Mouse (Mus musculus) heart, embryonic 10.5 days (tissue): Measurements from ENCODE around the gene Immp2l. TPM values are rescaled to one million over a fixed set of nuclear protein-coding genes. Genes with fewer than 3 reads are reported as not detected.

Experiments
- DNase-seq: peaks from one replicate; pipeline ENCODE4 v3.0.0-alpha.2; 2017; ENCODE audit warnings: low spot score
- H3K27ac ChIP-seq: fragments of 300-500 bp; sonication (generic); 2 replicates; pipeline ENCODE4 v1.5.1; 2016; ENCODE audit warnings: mild to moderate bottlenecking
- H3K27me3 ChIP-seq: fragments of 300-500 bp; sonication (generic); 2 replicates; pipeline ENCODE4 v1.6.1; 2016; ENCODE audit warnings: mild to moderate bottlenecking; ENCODE audit not compliant: poor library complexity, insufficient read depth, severe bottlenecking
- H3K36me3 ChIP-seq: fragments of 300-500 bp; sonication (generic); 2 replicates; pipeline ENCODE4 v1.6.1; 2016; ENCODE audit warnings: mild to moderate bottlenecking, moderate library complexity
- H3K4me1 ChIP-seq: fragments of 300-500 bp; sonication (generic); 2 replicates; pipeline ENCODE4 v1.6.1; 2016; ENCODE audit warnings: mild to moderate bottlenecking
- H3K4me3 ChIP-seq: fragments of 300-500 bp; sonication (generic); 2 replicates; pipeline ENCODE4 v1.5.1; 2016; ENCODE audit warnings: mild to moderate bottlenecking, moderate library complexity
- H3K9me3 ChIP-seq: fragments of 300-500 bp; sonication (generic); 2 replicates; pipeline ENCODE4 v1.6.1; 2016; ENCODE audit warnings: mild to moderate bottlenecking, moderate library complexity
- WGBS: fragments of 180-500 bp; shearing (Covaris S2); methylation state at CpG from one replicate; pipeline ENCODE4 v1.1.7; 2016; 5-methylcytosine and 5-hydroxymethylcytosine counted together
- polyA plus RNA-seq: library from polyadenylated mRNA; unstranded; fragments of >200 nt; fragmentation: Nextera tagmentation; extraction: Ambion mirVana; gene quantifications from 2 replicates; pipeline ENCODE4 v1.2.1, GENCODE M21; 2016

Gene Immp2l
- polyA plus RNA-seq, 1 experiment from 2014 or later = 11.7 TPM

GRCm38 (mm10) chr12:41314811-41315461 is 291.0 kb downstream of the Immp2l start:
- WGBS = 62% methylated on average over 11 of the region's 11 CpGs
- no peak overlapping the region for H3K4me3 ChIP-seq
- H3K27ac ChIP-seq = no peak overlapping the region
- H3K27me3 ChIP-seq = no peaks in the 10 kb centered on the region
- no peak for DNase-seq
- H3K4me1 ChIP-seq = peaks cover 5% of the 10 kb centered on the region; the same call in 1 of the 2 replicates
- H3K36me3 ChIP-seq = no peaks in the 10 kb centered on the region
- H3K9me3 ChIP-seq = no peaks in the 10 kb centered on the region

- no peak for DNase-seq
- no peak overlapping the region for H3K27ac ChIP-seq
- WGBS = 83% methylated on average over 4 of the region's 4 CpGs
- H3K4me3 ChIP-seq = no peak overlapping the region
- no peaks in the 10 kb centered on the region for H3K36me3 ChIP-seq
- H3K27me3 ChIP-seq = no peaks in the 10 kb centered on the region
- H3K4me1 ChIP-seq = peaks cover 5% of the 10 kb centered on the region; the same call in 1 of the 2 replicates
- H3K9me3 ChIP-seq = no peaks in the 10 kb centered on the region
These were observed 292.0 kb downstream of the Immp2l start for GRCm38 (mm10) chr12:41315871-41316270.

- DNase-seq = no peak
- 87% methylated on average over 4 of the region's 4 CpGs for WGBS
- H3K4me3 ChIP-seq = no peak overlapping the region
- peaks cover 5% of the 10 kb centered on the region; the same call in 1 of the 2 replicates for H3K4me1 ChIP-seq
- no peaks in the 10 kb centered on the region for H3K9me3 ChIP-seq
- no peaks in the 10 kb centered on the region for H3K27me3 ChIP-seq
- H3K27ac ChIP-seq = no peak overlapping the region
- H3K36me3 ChIP-seq = no peaks in the 10 kb centered on the region
These were observed 292.5 kb downstream of the Immp2l start for GRCm38 (mm10) chr12:41316426-41316825.

DNA sequence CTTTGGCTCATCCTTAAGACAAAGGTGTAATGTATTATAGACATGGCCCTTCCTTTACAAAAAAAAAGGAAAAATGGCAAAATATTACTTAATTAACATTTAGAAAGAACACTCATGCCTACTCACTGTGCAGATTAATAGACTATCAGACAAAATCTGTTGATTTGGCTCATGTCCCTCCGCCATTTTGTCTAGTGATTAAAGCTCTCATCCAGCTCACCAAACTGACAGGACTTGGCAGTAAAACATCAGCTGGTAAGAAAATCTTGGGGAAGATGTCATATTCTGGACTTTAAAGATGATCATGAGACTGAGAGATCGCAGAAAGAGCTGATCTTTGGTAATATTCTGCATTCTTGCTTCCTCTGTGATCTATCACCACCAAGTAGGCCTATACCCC is 293.5 kb downstream of the Immp2l start:
- no peaks in the 10 kb centered on the region for H3K9me3 ChIP-seq
- no peaks in the 10 kb centered on the region for H3K27me3 ChIP-seq
- H3K36me3 ChIP-seq = no peaks in the 10 kb centered on the region
- H3K4me3 ChIP-seq = no peak overlapping the region
- H3K27ac ChIP-seq = no peak overlapping the region
- WGBS = 94% methylated on average over 2 of the region's 2 CpGs
- DNase-seq = no peak
- peaks cover 5% of the 10 kb centered on the region; the same call in 1 of the 2 replicates for H3K4me1 ChIP-seq

DNA sequence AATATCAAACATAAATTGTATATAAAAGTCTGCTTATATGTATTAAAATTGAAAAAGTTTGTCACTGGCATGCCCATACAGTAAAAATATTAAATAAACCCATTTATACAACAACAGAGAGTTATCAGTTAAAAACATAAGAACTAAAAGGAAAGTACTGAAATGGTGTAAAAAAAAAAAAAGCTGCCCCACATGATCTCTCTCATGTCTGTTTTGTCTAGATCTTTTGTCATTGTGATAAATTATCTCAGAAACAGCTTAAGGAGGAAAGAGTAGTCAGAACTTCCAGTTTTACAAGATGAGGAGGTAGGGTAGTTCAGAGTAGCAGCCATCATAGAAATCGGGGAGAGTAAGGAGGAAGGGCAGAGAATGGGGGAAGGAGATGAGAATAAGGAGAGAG is 298.1 kb downstream of the Immp2l start:
- H3K27me3 ChIP-seq = no peaks in the 10 kb centered on the region
- no peak overlapping the region for H3K4me3 ChIP-seq
- H3K27ac ChIP-seq = no peak overlapping the region
- 63% methylated on average over 1 of the region's 1 CpGs for WGBS
- DNase-seq = no peak
- no peaks in the 10 kb centered on the region for H3K9me3 ChIP-seq
- H3K36me3 ChIP-seq = no peaks in the 10 kb centered on the region
- no peaks in the 10 kb centered on the region for H3K4me1 ChIP-seq

- no peak for DNase-seq
- 71% methylated on average over 2 of the region's 2 CpGs for WGBS
- Histone ChIP-seq H3K9me3 (no peaks in the 10 kb centered on the region), H3K27ac (no peak overlapping the region), H3K27me3 (no peaks in the 10 kb centered on the region), H3K4me1 (no peaks in the 10 kb centered on the region), H3K36me3 (no peaks in the 10 kb centered on the region), H3K4me3 (no peak overlapping the region)
These were observed 300.5 kb downstream of the Immp2l start for GRCm38 (mm10) chr12:41324418-41324817.

DNA sequence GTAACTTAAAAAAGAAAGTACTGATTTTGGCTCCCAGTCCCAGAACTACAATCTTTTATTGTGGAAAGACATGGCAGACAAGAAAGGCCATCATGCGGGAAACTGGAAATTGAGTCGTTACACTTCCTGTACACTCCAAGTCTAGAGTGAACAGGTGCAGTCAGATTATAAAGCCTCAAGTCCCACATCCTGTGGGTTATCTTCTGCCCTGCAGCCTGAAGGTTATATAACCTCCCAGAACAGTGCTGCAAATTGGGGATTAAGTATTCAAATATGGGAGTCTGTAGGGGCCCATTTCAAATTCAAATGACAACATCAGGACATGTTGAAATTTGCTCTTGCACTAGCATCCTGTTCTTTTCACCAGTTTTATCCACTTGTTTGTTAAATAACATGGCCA is 301.9 kb downstream of the Immp2l start:
- no peaks in the 10 kb centered on the region for H3K4me1 ChIP-seq
- WGBS = 79% methylated on average over 2 of the region's 2 CpGs
- H3K27me3 ChIP-seq = no peaks in the 10 kb centered on the region
- H3K4me3 ChIP-seq = no peak overlapping the region
- DNase-seq = no peak
- H3K27ac ChIP-seq = no peak overlapping the region
- no peaks in the 10 kb centered on the region for H3K9me3 ChIP-seq
- H3K36me3 ChIP-seq = no peaks in the 10 kb centered on the region

GRCm38 (mm10) chr12:41330988-41331671 is 307.2 kb downstream of the Immp2l start:
- no peaks in the 10 kb centered on the region for H3K27me3 ChIP-seq
- DNase-seq = no peak
- H3K27ac ChIP-seq = peak overlapping the region; percentile 18; the same call in 1 of the 2 replicates
- no peaks in the 10 kb centered on the region for H3K36me3 ChIP-seq
- no peaks in the 10 kb centered on the region for H3K9me3 ChIP-seq
- no peak overlapping the region for H3K4me3 ChIP-seq
- WGBS = 49% methylated on average over 7 of the region's 7 CpGs
- peaks cover 14% of the 10 kb centered on the region for H3K4me1 ChIP-seq

DNA sequence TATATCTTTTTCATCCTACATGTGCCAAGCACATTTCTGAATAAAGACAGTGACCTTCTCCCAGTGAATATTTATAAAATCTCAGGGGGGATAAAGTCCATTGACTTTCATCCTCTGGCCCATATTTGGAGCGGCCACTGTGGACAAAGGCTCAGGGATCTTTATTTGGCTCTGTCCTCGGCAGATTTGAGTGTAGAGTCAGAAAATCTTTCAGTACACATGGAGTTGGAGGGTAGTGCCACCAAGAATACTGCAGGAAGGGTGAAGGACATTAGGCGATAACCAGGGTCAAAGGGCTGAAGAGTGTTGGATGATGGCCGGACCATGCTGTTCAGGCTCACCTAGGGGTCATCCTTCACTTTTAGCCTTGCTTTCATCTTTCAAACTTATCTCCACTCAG is 321.7 kb downstream of the Immp2l start:
- no peak for DNase-seq
- H3K4me3 ChIP-seq = no peak overlapping the region
- no peaks in the 10 kb centered on the region for H3K4me1 ChIP-seq
- no peaks in the 10 kb centered on the region for H3K9me3 ChIP-seq
- H3K36me3 ChIP-seq = no peaks in the 10 kb centered on the region
- no peaks in the 10 kb centered on the region for H3K27me3 ChIP-seq
- 82% methylated on average over 4 of the region's 4 CpGs for WGBS
- no peak overlapping the region for H3K27ac ChIP-seq

DNA sequence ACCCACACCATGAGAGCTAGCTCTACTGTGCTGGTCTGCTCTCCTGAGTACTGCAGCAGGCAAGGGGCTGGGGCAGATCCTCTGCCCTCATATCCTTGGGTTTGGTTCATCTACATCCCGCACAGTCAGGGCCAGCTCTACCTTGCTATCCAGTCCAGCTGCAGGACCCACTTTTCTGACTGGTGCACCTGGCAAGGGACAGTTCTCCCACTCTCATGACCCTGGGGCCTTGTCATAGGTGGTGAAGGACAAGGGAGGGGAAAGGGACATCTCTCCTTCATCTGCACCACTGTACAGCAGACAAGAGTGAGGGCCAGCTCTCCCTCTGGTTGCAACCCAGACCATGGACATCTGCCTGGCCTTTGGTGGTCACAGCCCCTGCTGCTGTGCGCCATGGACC is 323.6 kb downstream of the Immp2l start:
- H3K4me1 ChIP-seq = no peaks in the 10 kb centered on the region
- no peak overlapping the region for H3K4me3 ChIP-seq
- H3K27me3 ChIP-seq = no peaks in the 10 kb centered on the region
- 75% methylated on average over 2 of the region's 2 CpGs for WGBS
- H3K9me3 ChIP-seq = no peaks in the 10 kb centered on the region
- no peak overlapping the region for H3K27ac ChIP-seq
- H3K36me3 ChIP-seq = no peaks in the 10 kb centered on the region
- no peak for DNase-seq

- Histone ChIP-seq H3K27me3 (no peaks in the 10 kb centered on the region), H3K36me3 (no peaks in the 10 kb centered on the region), H3K4me3 (no peak overlapping the region), H3K9me3 (no peaks in the 10 kb centered on the region), H3K27ac (no peak overlapping the region), H3K4me1 (no peaks in the 10 kb centered on the region)
- no peak for DNase-seq
- 63% methylated on average over 2 of the region's 2 CpGs for WGBS
These were observed 325.5 kb downstream of the Immp2l start for GRCm38 (mm10) chr12:41349386-41349785.

DNA sequence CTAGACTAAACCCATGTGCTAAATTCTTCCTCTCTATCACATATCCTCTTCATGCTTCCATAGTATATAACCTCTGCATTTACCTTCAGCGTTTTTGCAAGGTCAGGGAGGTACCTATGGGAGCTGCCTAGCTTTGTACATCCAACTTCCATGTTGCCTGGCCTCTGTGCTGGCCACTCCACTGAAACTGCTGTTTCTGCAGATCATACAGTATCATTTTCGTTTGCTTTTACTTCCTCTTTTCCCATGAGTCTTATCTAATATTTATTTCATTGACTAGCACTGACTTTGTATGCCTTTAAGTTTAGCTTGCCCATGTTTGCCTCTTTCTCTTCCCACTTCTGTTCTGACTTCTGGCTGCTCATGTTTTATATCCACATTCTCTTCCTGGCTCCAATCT is 325.9 kb downstream of the Immp2l start:
- Histone ChIP-seq H3K4me3 (no peak overlapping the region), H3K36me3 (no peaks in the 10 kb centered on the region), H3K27ac (no peak overlapping the region), H3K9me3 (no peaks in the 10 kb centered on the region), H3K27me3 (no peaks in the 10 kb centered on the region), H3K4me1 (no peaks in the 10 kb centered on the region)
- WGBS = 56% methylated on average over 2 of the region's 2 CpGs
- DNase-seq = no peak

- DNase-seq = no peak
- no peaks in the 10 kb centered on the region for H3K9me3 ChIP-seq
- H3K27me3 ChIP-seq = no peaks in the 10 kb centered on the region
- no peaks in the 10 kb centered on the region for H3K36me3 ChIP-seq
- no peaks in the 10 kb centered on the region for H3K4me1 ChIP-seq
- WGBS = 62% methylated on average over 2 of the region's 2 CpGs
- H3K27ac ChIP-seq = no peak overlapping the region
- no peak overlapping the region for H3K4me3 ChIP-seq
These were observed 327.4 kb downstream of the Immp2l start for GRCm38 (mm10) chr12:41351275-41351674.
